Mouse (Mus musculus) gastrocnemius, postnatal 10 days (tissue): Measurements from ENCODE around the gene Olfr111. TPM values are rescaled to one million over a fixed set of nuclear protein-coding genes. Genes with fewer than 3 reads are reported as not detected.
"Not testable (repeated sequence)": the region's sequence is repeated elsewhere in the genome, so short reads cannot be mapped to it uniquely, and the experiment has no call there.

ENCODE experiments used
- DNase-seq: peaks from one replicate; pipeline ENCODE4 v3.0.0; 2021; ENCODE audit warnings: mixed read lengths
- long read RNA-seq, 2 experiments: library from polyadenylated mRNA; stranded (forward); transcript quantifications; one replicate each; pipeline ENCODE4 v2.0.0; 2021
- total RNA-seq, 2 experiments: library from RNA; stranded (reverse); gene quantifications; 2 replicates each; pipeline ENCODE4 v1.2.3; 2021

The Olfr111 gene
- not detected for total RNA-seq
- long read RNA-seq, experiment 1: 0 reads
- long read RNA-seq, experiment 2: 0 reads

GRCm38 (mm10) chr17:37507730-37508129 is at the start of gene Olfr111:
Gene Olfr111, plus strand, starts transcription at chr17:37508030.
- no peak for DNase-seq

GRCm38 (mm10) chr17:37458616-37459015 is 49.2 kb upstream of the Olfr111 start, which contains the start of gene Olfr109:
Gene Olfr109, plus strand, starts transcription at chr17:37458916.
- DNase-seq: no peak

- DNase-seq: no peak
Observed at GRCm38 (mm10) chr17:37483452-37483851, 24.4 kb upstream of the Olfr111 start, which contains the start of gene H2-M2. Gene H2-M2, minus strand, starts transcription at chr17:37483552.

GRCm38 (mm10) chr17:37491930-37492518 is 15.8 kb upstream of the Olfr111 start, which contains the start of gene Olfr110:
Gene Olfr110, plus strand, starts transcription at chr17:37492468.
- DNase-seq: no peak

- not testable (repeated sequence) for DNase-seq
Observed at GRCm38 (mm10) chr17:37524612-37525011, 16.8 kb downstream of the Olfr111 start.

GRCm38 (mm10) chr17:37525427-37525826 is 17.6 kb downstream of the Olfr111 start:
- DNase-seq: not testable (repeated sequence)

- DNase-seq: no peak
Observed at GRCm38 (mm10) chr17:37535173-37535572, 27.3 kb downstream of the Olfr111 start.

GRCm38 (mm10) chr17:37538416-37538815 is 30.6 kb downstream of the Olfr111 start:
- not testable (repeated sequence) for DNase-seq

- no peak for DNase-seq
Observed at GRCm38 (mm10) chr17:37541454-37542119, 33.8 kb downstream of the Olfr111 start.

- no peak for DNase-seq
Observed at GRCm38 (mm10) chr17:37543800-37544435, 36.1 kb downstream of the Olfr111 start.

- no peak for DNase-seq
Observed at GRCm38 (mm10) chr17:37558913-37559615, 51.2 kb downstream of the Olfr111 start.

GRCm38 (mm10) chr17:37569351-37569750 is 61.5 kb downstream of the Olfr111 start, which contains the start of gene Olfr112:
Gene Olfr112, minus strand, starts transcription at chr17:37569451.
- no peak for DNase-seq

GRCm38 (mm10) chr17:37577563-37577962 is 69.7 kb downstream of the Olfr111 start, which contains the start of gene Olfr113:
Gene Olfr113, minus strand, starts transcription at chr17:37577663.
- no peak for DNase-seq

Other genes starting within 250 kb of the Olfr111 start
- not detected for gene Olfr98, start 244.3 kb upstream of the Olfr111 start, total RNA-seq
- 1 to 10 TPM; 1.7 to 2.2 TPM for gene H2-M3, start 237.8 kb upstream of the Olfr111 start, total RNA-seq
- gene Olfr99, start 224.6 kb upstream of the Olfr111 start, total RNA-seq: not detected
- gene Olfr101, start 203.7 kb upstream of the Olfr111 start, total RNA-seq: not detected
- not detected for gene Olfr102, start 191.0 kb upstream of the Olfr111 start, total RNA-seq
- gene Olfr103, start 168.3 kb upstream of the Olfr111 start, total RNA-seq: not detected
- not detected for gene Olfr104-ps, start 148.4 kb upstream of the Olfr111 start, total RNA-seq
- gene Olfr105-ps, start 129.0 kb upstream of the Olfr111 start, total RNA-seq: not detected
- gene Olfr106-ps, start 117.6 kb upstream of the Olfr111 start, total RNA-seq: not detected
- not detected for gene Olfr107, start 108.8 kb upstream of the Olfr111 start, total RNA-seq
- not detected for gene Olfr108, start 62.5 kb upstream of the Olfr111 start, total RNA-seq
- not detected for gene Olfr109, start 49.1 kb upstream of the Olfr111 start, total RNA-seq
- not detected for gene H2-M2, start 24.5 kb upstream of the Olfr111 start, total RNA-seq
- not detected for gene Olfr110, start 15.6 kb upstream of the Olfr111 start, total RNA-seq
- not detected for gene Olfr112, start 61.4 kb downstream of the Olfr111 start, total RNA-seq
- gene Olfr113, start 69.6 kb downstream of the Olfr111 start, total RNA-seq: not detected
- gene Olfr114, start 84.7 kb downstream of the Olfr111 start, total RNA-seq: not detected
- gene Olfr115, start 119.1 kb downstream of the Olfr111 start, total RNA-seq: under 1 TPM; 0.11 to 0.26 TPM
- gene Olfr116, start 119.2 kb downstream of the Olfr111 start, total RNA-seq: not detected
- gene Olfr117, start 155.8 kb downstream of the Olfr111 start, total RNA-seq: not detected
- gene Olfr118, start 159.0 kb downstream of the Olfr111 start, total RNA-seq: not detected
- gene Olfr119, start 188.5 kb downstream of the Olfr111 start, total RNA-seq: not detected
- gene Olfr120, start 213.8 kb downstream of the Olfr111 start, total RNA-seq: not detected
- gene Olfr121, start 240.8 kb downstream of the Olfr111 start, total RNA-seq: not detected